Mouse (Mus musculus): ENCODE measurements around the gene Cfap43. TPM values are rescaled to one million over a fixed set of nuclear protein-coding genes. Genes with fewer than 3 reads are reported as not detected.

Gene Cfap43
- polyA plus RNA-seq, 1 experiment from 2014 or later, result 1.7 TPM

DNA sequence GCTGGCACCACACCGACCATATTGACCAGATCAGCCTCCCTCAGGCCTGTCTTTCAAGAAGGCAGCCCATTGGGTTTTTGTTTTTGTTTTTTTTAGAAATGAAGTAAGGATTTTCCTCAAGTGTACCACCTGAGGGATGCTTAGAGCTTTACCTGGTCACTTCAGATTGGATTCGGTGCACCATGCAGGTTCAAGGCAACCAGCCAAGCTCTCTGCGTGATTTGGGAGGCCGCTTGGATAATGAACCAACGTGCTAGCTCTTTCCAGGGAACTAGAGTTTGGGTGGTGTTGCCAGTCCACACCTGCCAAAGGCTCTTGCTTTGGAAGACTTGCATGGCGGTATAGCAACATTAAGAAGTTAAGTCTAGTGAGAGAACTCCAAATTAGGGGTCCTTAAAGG is 26.0 kb downstream of the Cfap43 start:
- no peak for ATAC-seq (ENCODE audit: low FRiP score)
- Histone ChIP-seq H3K4me3 (no peak overlapping the region), H3K9ac (no peak overlapping the region), H3K27ac (no peak overlapping the region), H3K4me2 (replicated peaks) (no peak overlapping the region), H3K4me1 (no peaks in the 10 kb centered on the region), H3K36me3 (peaks cover 40% of the 10 kb centered on the region), H3K9me3 (replicated peaks) (no peaks in the 10 kb centered on the region), H3K27me3 (no peaks in the 10 kb centered on the region)
- 93% methylated on average over 6 of the region's 6 CpGs for WGBS

DNA sequence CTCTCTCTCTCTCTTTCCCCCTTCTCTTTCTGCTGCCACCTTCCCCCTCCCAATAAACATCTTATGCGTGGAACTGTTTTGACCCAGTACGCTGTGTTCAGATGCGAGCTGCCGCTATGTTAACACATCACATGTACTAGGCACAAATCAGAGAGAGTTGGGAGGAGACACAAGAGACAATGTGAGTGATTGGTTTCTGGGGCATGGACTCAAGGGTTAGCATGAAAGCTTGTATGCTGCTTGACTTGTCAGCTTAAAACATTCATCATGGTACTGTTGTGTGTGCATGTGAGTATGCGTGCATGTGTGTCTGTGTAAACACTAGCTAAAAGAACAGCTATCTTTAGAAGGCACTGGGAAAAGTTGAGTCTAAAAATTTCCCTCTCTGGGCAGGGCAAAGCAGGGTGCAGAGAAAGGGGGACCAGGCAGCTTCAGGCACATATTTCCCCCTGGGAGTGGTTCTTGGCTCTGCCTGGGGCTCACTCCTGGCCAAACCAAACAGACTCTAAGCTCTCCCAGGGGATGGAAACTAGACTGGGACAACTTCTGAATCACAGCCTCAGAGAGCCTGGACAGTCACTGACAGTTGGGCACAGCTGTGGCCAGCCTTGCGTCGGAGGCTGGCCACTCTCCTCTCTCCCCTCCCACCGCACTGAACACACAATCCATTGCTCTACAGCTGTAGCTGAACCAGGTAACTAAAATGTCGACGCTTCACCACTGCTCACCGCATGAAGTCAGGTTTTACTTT is 27.4 kb downstream of the Cfap43 start:
- Histone ChIP-seq H3K27me3 (no peaks in the 10 kb centered on the region), H3K9me3 (replicated peaks) (no peaks in the 10 kb centered on the region), H3K4me3 (no peak overlapping the region), H3K36me3 (peaks cover 26% of the 10 kb centered on the region), H3K27ac (no peak overlapping the region), H3K4me1 (no peaks in the 10 kb centered on the region), H3K9ac (no peak overlapping the region), H3K4me2 (replicated peaks) (no peak overlapping the region)
- 78% methylated on average over 11 of the region's 11 CpGs for WGBS
- ATAC-seq (ENCODE audit: low FRiP score), result no peak

DNA sequence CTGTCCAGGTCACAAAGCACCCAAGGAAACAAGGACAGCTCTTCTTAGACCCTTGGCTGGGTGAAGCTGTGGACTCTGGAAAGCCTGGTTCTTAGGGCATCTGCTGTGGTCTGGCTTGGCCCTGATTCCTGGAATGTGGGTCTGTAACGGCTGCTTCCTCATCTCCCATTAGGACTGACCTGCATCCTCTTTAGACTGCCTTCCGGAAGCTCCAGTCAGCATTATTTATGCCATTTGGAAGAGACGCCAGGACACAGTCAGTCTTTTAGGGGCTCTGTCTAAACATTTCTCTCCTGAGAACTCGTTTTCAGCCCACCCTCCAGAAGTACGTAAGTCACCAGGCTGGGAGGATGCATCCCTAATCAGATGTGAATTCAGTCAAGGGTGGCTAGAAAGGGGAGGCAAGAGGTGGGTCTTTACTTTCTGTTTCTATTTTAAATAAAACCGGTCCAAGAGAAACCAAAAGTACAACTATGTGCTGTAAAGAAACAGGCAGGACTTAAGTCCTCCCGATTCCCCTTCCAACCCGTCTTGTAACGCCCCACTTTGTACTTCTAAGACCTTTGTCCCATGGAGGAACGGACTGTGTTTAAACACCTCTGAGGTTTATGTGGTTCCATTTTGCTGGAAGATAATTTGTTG is 28.5 kb downstream of the Cfap43 start:
- H3K27me3 ChIP-seq, result no peaks in the 10 kb centered on the region
- no peak overlapping the region for H3K27ac ChIP-seq
- H3K36me3 ChIP-seq, result peaks cover 15% of the 10 kb centered on the region
- no peak overlapping the region for H3K4me2 ChIP-seq (replicated peaks)
- no peaks in the 10 kb centered on the region for H3K9me3 ChIP-seq (replicated peaks)
- H3K4me1 ChIP-seq, result no peaks in the 10 kb centered on the region
- ATAC-seq (ENCODE audit: low FRiP score), result no peak
- H3K4me3 ChIP-seq, result no peak overlapping the region
- H3K9ac ChIP-seq, result no peak overlapping the region
- 82% methylated on average over 10 of the region's 10 CpGs for WGBS

DNA sequence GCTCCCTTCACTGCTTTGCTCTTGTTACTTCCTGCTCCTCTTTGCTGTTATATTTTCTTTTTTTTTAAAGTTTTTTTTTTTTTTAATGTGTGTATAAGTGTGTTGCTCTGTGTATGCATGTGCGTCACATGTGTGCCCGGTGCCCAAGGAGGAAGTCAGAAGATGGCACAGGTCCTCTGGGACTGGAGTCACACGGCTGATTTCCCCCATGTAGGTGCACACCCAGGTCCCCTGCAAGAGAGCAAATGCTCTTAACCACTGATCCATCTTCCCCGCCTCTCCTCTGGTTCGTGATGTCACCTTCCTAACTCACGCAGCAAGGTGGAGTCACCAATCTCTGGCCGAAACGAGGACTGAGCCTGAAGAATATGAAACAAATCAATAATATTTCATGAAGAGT is 31.1 kb downstream of the Cfap43 start:
- no peak for ATAC-seq (ENCODE audit: low FRiP score)
- Histone ChIP-seq H3K4me3 (no peak overlapping the region), H3K27me3 (no peaks in the 10 kb centered on the region), H3K9ac (no peak overlapping the region), H3K4me2 (replicated peaks) (no peak overlapping the region), H3K27ac (no peak overlapping the region), H3K9me3 (replicated peaks) (no peaks in the 10 kb centered on the region), H3K4me1 (peaks cover 9% of the 10 kb centered on the region), H3K36me3 (no peaks in the 10 kb centered on the region)
- 89% methylated on average over 8 of the region's 8 CpGs for WGBS

DNA sequence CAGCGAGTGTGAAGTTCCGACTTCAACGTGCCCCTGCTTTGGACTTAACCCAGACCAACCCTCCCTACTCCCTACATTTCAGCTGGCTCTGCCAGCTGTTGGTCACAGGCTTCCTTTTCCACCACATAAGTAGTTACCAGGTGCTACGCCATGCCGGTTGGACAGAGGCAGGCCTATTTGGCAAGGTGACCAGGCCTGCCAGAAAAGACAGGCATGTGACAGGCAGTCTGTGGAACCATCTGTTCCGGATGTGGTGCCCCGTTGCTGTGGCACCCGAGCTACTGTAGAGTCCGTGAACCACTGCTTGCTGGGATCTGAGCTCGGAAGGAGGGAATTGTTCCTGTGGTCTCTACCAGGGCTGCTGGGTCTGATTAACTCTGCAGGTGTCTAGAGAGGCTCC is 31.7 kb downstream of the Cfap43 start:
- Histone ChIP-seq H3K27ac (no peak overlapping the region), H3K4me1 (peaks cover 14% of the 10 kb centered on the region), H3K9ac (no peak overlapping the region), H3K36me3 (no peaks in the 10 kb centered on the region), H3K9me3 (replicated peaks) (no peaks in the 10 kb centered on the region), H3K4me3 (no peak overlapping the region), H3K4me2 (replicated peaks) (no peak overlapping the region), H3K27me3 (no peaks in the 10 kb centered on the region)
- 86% methylated on average over 10 of the region's 10 CpGs for WGBS
- ATAC-seq (ENCODE audit: low FRiP score), result no peak

DNA sequence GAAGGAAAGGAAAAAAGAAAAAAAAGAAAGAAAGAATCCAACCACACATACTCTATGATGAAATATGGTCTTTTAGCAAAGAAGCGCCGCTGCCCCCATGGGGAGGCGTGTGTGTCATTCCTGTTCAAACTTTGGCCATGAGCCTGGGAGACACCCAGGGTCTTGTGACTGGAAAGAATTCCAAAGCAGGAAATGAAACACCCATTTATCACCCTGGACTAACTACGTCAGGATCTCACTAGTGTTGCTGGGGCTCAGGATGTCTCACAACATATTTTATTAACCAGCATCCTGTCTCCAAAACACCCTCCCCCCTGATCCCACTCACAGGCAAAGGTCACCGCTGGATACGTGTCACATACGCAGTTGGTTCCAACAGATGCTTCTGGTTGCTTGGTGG is 32.5 kb downstream of the Cfap43 start:
- no peak for ATAC-seq (ENCODE audit: low FRiP score)
- Histone ChIP-seq H3K27me3 (no peaks in the 10 kb centered on the region), H3K36me3 (no peaks in the 10 kb centered on the region), H3K9me3 (replicated peaks) (no peaks in the 10 kb centered on the region), H3K4me3 (no peak overlapping the region), H3K4me2 (replicated peaks) (no peak overlapping the region), H3K9ac (no peak overlapping the region), H3K27ac (no peak overlapping the region), H3K4me1 (peaks cover 14% of the 10 kb centered on the region)
- 87% methylated on average over 7 of the region's 7 CpGs for WGBS

DNA sequence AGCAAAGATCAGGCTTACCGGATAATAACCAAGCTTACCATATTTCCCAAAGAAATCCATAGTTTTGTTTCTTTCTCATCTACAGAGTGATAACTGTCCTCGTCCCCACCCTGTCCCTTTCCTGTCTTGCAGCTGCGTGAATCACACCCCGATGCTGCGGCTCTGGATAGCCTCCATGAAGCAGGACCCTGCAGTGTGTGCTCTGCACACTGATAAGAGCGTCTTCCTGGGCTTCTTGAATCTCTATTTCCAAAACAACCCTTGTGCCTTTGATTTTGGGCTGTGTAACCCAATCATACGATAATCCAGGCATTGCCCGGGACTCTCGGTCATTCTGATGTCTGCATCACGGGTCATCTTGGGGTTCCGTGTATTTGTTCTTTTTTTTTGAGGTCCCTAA is 33.2 kb downstream of the Cfap43 start:
- no peaks in the 10 kb centered on the region for H3K9me3 ChIP-seq (replicated peaks)
- peaks cover 15% of the 10 kb centered on the region for H3K4me1 ChIP-seq
- WGBS, result 86% methylated on average over 11 of the region's 11 CpGs
- H3K4me3 ChIP-seq, result no peak overlapping the region
- no peaks in the 10 kb centered on the region for H3K27me3 ChIP-seq
- H3K36me3 ChIP-seq, result no peaks in the 10 kb centered on the region
- H3K4me2 ChIP-seq (replicated peaks), result no peak overlapping the region
- H3K9ac ChIP-seq, result no peak overlapping the region
- ATAC-seq (ENCODE audit: low FRiP score), result no peak
- no peak overlapping the region for H3K27ac ChIP-seq

DNA sequence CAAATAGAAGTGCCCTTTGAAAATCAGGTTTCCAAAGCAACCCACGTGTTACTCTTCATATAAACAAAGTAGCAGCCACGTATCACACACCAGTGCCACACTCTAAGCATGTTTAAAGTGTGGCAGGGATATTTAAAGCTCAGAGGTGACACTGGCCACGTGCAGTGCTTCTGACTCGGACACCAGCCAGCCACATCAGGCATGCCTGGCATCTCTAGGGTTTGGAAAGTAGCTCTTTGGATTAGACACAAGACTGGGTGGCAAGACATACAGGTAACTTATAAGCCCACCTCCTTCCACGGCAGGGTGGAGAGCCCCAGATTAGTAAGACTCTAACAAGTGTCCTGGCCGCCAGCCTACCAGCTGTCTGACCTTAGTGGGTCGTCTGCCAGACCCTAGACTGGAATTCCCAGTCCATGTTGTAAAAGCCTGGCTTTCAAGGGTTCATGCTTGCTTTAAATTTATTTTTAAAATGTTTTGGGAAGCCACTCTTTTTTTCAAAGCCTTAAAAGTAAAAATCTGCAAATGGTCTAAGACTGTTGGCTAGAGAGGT is 33.8 kb downstream of the Cfap43 start:
- Histone ChIP-seq H3K9ac (no peak overlapping the region), H3K4me3 (no peak overlapping the region), H3K27me3 (no peaks in the 10 kb centered on the region), H3K36me3 (no peaks in the 10 kb centered on the region), H3K4me2 (replicated peaks) (no peak overlapping the region), H3K4me1 (peaks cover 18% of the 10 kb centered on the region), H3K9me3 (replicated peaks) (no peaks in the 10 kb centered on the region), H3K27ac (no peak overlapping the region)
- WGBS, result 69% methylated on average over 7 of the region's 7 CpGs
- no peak for ATAC-seq (ENCODE audit: low FRiP score)

DNA sequence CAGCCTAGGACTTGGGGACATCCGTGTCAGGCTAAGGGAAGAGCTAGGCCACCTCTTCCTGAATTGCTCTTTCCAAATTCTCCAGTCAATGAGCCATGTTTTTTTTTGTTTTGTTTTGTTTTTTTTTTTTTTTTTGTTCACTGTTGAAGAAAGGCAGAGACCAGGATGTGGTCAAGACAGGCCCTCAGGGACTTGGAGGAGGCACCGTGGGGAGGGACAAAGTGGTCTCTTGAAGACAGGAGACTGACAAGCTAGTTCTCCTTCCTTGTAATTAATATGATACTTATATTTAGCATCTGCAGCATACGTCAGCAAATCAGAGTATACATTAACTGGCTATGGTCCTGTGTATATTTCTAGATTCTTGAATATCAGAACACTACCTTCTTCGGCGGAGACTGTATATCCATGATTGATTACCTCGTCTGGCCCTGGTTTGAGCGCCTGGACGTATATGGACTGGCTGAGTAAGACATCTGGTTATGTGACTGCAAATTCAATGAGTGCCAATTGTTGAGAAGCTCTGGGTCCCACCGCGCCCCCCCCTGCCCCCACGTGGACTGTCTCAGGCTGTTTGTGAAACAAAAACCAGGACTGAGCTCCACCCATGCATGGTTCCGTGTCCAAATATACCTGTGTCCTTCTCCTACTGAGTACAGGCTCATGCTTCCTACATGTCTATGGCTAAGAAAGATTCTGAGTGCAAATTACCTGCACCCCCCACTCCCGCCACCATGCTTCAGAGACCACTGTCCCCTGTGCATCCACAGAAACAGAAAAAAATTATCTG is 34.6 kb downstream of the Cfap43 start:
- Histone ChIP-seq H3K4me3 (no peak overlapping the region), H3K27me3 (no peaks in the 10 kb centered on the region), H3K9me3 (replicated peaks) (no peaks in the 10 kb centered on the region), H3K36me3 (no peaks in the 10 kb centered on the region), H3K9ac (no peak overlapping the region), H3K4me2 (replicated peaks) (no peak overlapping the region), H3K27ac (no peak overlapping the region), H3K4me1 (peaks cover 18% of the 10 kb centered on the region)
- no peak for ATAC-seq (ENCODE audit: low FRiP score)
- WGBS, result 78% methylated on average over 13 of the region's 13 CpGs

DNA sequence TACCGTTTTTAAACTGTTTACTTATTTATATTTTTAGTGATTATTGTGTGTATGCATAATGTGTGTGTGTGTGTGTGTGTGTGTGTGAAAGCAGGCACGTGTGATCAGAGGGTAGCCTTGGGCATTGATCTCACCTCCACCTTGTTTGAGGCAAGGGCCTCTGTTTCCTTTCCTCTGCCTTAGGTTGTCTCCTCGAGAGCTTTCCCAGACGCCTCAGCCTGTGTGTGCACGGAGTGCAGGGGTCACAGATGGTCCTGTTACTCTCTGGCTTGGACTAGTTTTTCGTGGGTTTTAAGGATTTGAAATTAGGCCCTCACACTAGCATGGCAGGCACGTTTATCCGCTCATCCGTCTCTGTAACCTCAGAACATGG is 36.2 kb downstream of the Cfap43 start:
- Histone ChIP-seq H3K9ac (no peak overlapping the region), H3K27ac (no peak overlapping the region), H3K9me3 (replicated peaks) (no peaks in the 10 kb centered on the region), H3K36me3 (no peaks in the 10 kb centered on the region), H3K27me3 (no peaks in the 10 kb centered on the region), H3K4me3 (no peak overlapping the region), H3K4me2 (replicated peaks) (no peak overlapping the region), H3K4me1 (peaks cover 18% of the 10 kb centered on the region)
- WGBS, result 64% methylated on average over 9 of the region's 9 CpGs
- peak; percentile 51 for ATAC-seq (ENCODE audit: low FRiP score)

DNA sequence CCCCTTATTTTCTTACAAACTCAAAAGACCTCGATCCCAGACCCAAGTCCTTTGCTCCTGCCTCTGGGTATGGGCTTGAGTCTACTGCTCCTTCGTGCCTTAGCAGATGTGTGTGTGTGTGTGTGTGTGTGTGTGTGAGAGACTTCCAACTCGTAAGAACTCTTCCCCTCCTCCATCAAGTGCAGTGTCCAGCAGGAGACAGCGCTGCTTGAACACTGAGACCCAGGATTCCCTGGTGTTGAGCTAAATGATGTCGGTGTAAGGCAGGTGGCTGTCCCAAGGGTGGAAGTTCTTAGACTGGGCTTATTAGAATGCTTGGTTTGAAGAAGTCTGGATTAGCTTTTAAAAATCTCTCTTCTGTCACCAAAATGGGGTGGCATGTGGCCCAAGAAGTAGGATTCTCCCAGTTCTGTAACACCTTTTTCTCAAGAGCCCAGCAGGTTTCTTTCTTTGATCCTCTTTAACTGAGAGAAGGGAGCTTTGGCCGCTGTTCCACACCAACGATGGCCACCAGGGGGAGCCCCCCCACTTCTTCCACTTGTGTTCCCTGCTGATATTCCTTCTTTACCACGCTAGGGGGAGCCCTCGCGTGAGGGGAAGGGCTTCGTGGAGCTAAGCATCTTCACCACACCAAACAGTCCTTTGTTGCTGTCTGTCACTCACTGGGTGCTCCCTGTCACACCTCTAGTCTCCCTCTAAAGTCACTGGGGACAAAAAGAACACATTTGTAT is 36.8 kb downstream of the Cfap43 start:
- Histone ChIP-seq H3K27me3 (no peaks in the 10 kb centered on the region), H3K4me3 (no peak overlapping the region), H3K9ac (no peak overlapping the region), H3K36me3 (no peaks in the 10 kb centered on the region), H3K9me3 (replicated peaks) (no peaks in the 10 kb centered on the region), H3K27ac (no peak overlapping the region), H3K4me1 (peaks cover 18% of the 10 kb centered on the region), H3K4me2 (replicated peaks) (no peak overlapping the region)
- 30% methylated on average over 11 of the region's 11 CpGs for WGBS
- peak; percentile 78 for ATAC-seq (ENCODE audit: low FRiP score)

DNA sequence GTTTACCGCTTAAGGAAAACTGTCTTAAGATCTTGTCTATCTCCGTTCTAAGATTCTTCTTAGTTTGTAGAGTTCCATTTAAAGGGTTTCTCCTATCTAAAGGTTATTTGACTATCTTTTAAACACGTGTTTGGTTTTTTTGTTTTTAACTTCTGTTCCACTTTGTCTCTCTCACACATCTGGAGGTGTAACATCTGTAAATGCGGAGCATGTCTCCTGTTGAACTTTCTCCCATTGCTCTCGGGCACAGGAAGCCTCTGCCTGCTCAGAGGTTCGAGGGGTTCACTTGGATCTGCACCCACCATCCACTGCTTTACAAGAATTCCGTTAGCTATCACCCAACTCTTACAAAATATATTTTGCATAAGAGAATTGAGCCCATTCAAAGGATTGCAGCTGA is 37.5 kb downstream of the Cfap43 start:
- Histone ChIP-seq H3K27ac (no peak overlapping the region), H3K27me3 (no peaks in the 10 kb centered on the region), H3K9me3 (replicated peaks) (no peaks in the 10 kb centered on the region), H3K4me3 (no peak overlapping the region), H3K4me2 (replicated peaks) (no peak overlapping the region), H3K4me1 (peaks cover 18% of the 10 kb centered on the region), H3K9ac (no peak overlapping the region), H3K36me3 (no peaks in the 10 kb centered on the region)
- 85% methylated on average over 7 of the region's 7 CpGs for WGBS
- ATAC-seq (ENCODE audit: low FRiP score), result no peak

Measured in hindbrain, embryonic 12.5 days (tissue).